Mouse (Mus musculus): ENCODE measurements at regions not wholly inside any gene's neighbourhood (a gene's known extent, or its start where the extent isn't known, plus 50 kb on each side); places are given as distances from the start of the nearest gene placed in this dataset.

GRCm38 (mm10) chr15:41154551-41155151, 1020.5 kb downstream of the 9330182O14Rik start:
- DNase-seq (ENCODE audit: low spot score in 2 of 2): no peak

- DNase-seq (ENCODE audit: low spot score in 2 of 2): peak in 1 of 2 experiments; percentile 11
These were observed 1021.0 kb downstream of the 9330182O14Rik start for GRCm38 (mm10) chr15:41155169-41155638.

DNA sequence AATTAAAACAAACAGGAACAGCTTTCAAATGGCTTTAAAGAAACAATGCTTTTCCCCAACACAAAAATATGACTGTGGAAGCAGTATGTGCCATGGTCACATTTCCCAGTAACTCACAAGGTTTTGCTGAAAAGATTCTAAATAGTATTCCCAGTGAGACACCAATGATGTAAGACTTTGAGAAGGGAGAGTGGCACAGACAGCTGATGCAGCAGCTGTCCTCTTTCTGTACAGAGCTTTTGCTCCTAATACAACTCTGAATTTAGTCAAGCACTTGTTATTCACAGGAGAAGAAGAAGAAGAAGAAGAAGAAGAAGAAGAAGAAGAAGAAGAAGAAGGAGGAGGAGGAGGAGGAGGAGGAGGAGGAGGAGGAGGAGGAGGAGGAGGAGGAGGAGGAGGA, 1023.6 kb downstream of the 9330182O14Rik start:
- no peak for DNase-seq (ENCODE audit: low spot score in 2 of 2)

GRCm38 (mm10) chr15:41162268-41162667, 1028.1 kb downstream of the 9330182O14Rik start:
- peak in 1 of 2 experiments; percentile 16 for DNase-seq (ENCODE audit: low spot score in 2 of 2)

- peak in 1 of 2 experiments; percentile 40 for DNase-seq (ENCODE audit: low spot score in 2 of 2)
These were observed 1028.6 kb downstream of the 9330182O14Rik start for GRCm38 (mm10) chr15:41162793-41163192.

- DNase-seq (ENCODE audit: low spot score in 2 of 2): no peak
These were observed 1029.6 kb downstream of the 9330182O14Rik start for GRCm38 (mm10) chr15:41163643-41164358.

DNA sequence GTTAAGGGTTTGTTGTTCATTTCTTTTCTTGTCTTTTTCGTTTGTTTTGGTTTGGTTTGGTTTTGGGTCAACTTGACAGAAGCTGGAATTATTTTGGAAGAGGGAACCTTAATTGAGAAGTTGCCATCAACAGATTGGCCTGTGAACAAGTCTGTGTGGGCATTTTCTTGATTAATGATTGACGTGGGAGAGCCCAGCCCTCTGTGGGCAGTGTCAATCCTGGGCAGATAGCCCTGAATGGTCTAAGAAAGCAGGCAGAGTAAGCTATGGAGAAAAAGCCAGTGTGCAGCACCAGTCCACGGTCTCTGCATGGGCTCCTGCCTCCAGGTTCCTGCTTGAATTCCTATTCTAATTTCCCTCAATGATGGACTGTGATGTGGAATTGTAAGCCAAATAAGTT, 1031.4 kb downstream of the 9330182O14Rik start:
- no peak for DNase-seq (ENCODE audit: low spot score in 2 of 2)

- no peak for DNase-seq (ENCODE audit: low spot score in 2 of 2)
These were observed 1056.6 kb downstream of the 9330182O14Rik start for GRCm38 (mm10) chr15:41190792-41191191.

- peak in 1 of 2 experiments; percentile 67 for DNase-seq (ENCODE audit: low spot score in 2 of 2)
These were observed 1059.1 kb downstream of the 9330182O14Rik start for GRCm38 (mm10) chr15:41193240-41193639.

GRCm38 (mm10) chr15:41223801-41224200, 1089.6 kb downstream of the 9330182O14Rik start:
- DNase-seq (ENCODE audit: low spot score in 2 of 2): no peak

DNA sequence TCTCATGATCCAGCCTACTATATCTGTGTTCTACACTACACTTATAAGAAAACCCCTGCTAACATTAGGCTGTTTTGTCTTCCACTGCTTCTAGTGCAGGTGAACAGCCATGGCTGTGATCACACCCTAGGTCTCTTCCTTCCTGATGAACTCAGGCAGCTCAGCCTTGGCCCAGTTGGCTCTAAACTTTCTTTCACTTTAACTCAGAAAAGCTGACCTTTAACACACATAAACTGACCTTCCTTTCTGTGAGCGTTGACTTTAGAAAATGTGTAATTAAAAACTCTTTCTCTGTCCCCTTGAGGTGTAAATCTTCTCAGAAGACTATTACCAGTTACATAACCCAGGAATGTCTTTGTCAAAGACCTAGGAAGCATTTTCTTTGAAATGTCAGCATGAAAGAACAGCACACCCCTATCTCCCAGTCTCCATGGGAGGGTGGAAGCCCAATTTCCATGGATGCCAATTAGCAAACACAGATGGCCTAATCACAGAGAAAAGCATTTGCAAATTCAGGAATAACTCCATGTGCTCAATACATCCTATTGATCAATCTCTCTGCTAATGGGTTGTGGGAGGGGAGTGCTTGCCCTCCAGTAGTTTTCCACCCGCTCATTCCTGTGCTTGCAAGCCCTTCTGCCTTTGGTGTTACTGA, 1098.4 kb downstream of the 9330182O14Rik start:
- DNase-seq (ENCODE audit: low spot score in 2 of 2): no peak

Data from frontal cortex, postnatal 14 days (tissue).